Comparison of ENCODE assay signal across 7 mouse cellular contexts in the genomic region with DNA sequence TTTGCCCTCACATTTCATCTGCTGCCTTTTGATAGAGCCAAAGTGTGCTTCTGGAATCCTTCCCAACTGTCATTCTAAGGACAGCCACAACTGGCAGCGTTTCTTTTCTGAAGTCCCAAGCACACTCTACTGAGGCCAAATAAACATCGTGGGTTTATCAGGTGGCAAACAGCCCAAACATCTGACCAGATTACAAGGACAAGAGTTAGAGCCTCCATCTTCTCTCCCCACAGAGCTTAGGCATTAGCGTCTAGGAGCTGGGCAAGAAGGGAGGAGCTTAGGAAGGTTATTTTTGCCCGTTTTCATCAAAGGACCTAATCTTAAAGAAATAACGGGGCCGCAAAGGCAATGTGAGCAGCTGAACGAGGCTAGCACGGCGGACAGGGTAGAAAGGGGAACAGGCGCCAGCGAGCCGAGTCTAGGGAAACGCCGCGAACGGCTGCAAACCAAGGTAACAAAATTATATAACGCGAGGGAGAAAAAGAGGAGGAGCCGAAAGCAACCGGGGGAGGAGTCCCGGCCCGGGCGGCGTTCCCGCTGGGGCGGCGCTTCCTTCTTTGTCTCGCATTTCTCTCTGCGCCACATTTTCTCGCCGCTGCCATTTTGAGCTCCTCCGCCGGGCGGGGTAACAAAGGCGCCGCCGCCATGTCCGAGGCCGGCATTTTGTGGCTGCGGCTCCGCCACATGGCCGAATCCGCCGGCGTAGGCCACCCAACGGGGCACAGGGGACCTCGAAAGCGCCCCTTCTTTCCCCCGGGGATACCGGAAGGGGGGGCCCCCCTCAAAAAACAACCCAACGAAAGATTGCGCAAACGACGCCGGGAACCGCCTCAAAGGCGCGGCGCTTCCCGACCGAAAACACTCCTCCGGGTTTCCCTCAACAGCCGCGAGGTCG. TPM values are rescaled to one million over a fixed set of nuclear protein-coding genes. Genes with fewer than 3 reads are reported as not detected.
DNase-seq lines count a peak whose midpoint lies in the region; ATAC-seq and TF ChIP-seq lines count a peak whose summit lies in the region.

No protein-coding gene starts in this region.

- under 1% methylated on average over 65 of the region's 65 CpGs for WGBS in embryonic facial prominence, embryonic 11.5 days
- under 1% methylated on average over 65 of the region's 65 CpGs for WGBS in kidney, adult 2 months
- WGBS in limb, embryonic 12.5 days: under 1% methylated on average over 65 of the region's 65 CpGs
- under 1% methylated on average over 65 of the region's 65 CpGs for WGBS in midbrain, embryonic 14.5 days

- H3K36me3 ChIP-seq in embryonic facial prominence, embryonic 11.5 days (replicated peaks; ENCODE audit: control insufficient read depth, insufficient read depth, low read depth, low read length): peaks cover 11% of the 10 kb centered on the region
- H3K36me3 ChIP-seq in kidney, adult 2 months (ENCODE audit: control insufficient read depth, insufficient read depth, low read length): peaks cover 30% of the 10 kb centered on the region
- H3K36me3 ChIP-seq in limb, embryonic 12.5 days: peaks cover 47% of the 10 kb centered on the region
- H3K36me3 ChIP-seq in midbrain, embryonic 14.5 days (ENCODE audit: control insufficient read depth, insufficient read depth, low read length): peaks cover 40% of the 10 kb centered on the region

- 0 out of 2 replicates have a peak, but pooled peaks have one; percentile 21 for ATAC-seq in embryonic facial prominence, embryonic 11.5 days (replicated peaks; ENCODE audit: insufficient number of reproducible peaks, low FRiP score, low TSS enrichment, low read depth)
- 0 out of 2 replicates have a peak, but pooled peaks have one; percentile 8 for ATAC-seq in limb, embryonic 12.5 days (ENCODE audit: insufficient number of reproducible peaks, insufficient read depth, low FRiP score, low TSS enrichment, low read depth)
- ATAC-seq in midbrain, embryonic 14.5 days (ENCODE audit: low FRiP score, low TSS enrichment): 0 out of 2 replicates have a peak, but pooled peaks have one; percentile 18

- H3K9me3 ChIP-seq in embryonic facial prominence, embryonic 11.5 days (replicated peaks; ENCODE audit: control insufficient read depth, low read length): no peaks in the 10 kb centered on the region
- H3K9me3 ChIP-seq in limb, embryonic 12.5 days: no peaks in the 10 kb centered on the region
- H3K9me3 ChIP-seq in midbrain, embryonic 14.5 days (ENCODE audit: control insufficient read depth, low read length): no peaks in the 10 kb centered on the region

- H3K4me2 ChIP-seq in embryonic facial prominence, embryonic 11.5 days (ENCODE audit: low read depth, low read length): peak overlapping the region; percentile 68
- peak overlapping the region; percentile 85 for H3K4me2 ChIP-seq in limb, embryonic 12.5 days
- H3K4me2 ChIP-seq in midbrain, embryonic 14.5 days (ENCODE audit: low read length): peak overlapping the region; percentile 80

- peak; percentile 95 for DNase-seq in adrenal gland, postnatal 14 days
- peak; percentile 92 for DNase-seq in embryonic facial prominence, embryonic 11.5 days (ENCODE audit: low spot score)
- DNase-seq in heart, adult 18-20 months: peak; percentile 93 to 95
- peak; percentile 95 for DNase-seq in kidney, adult 2 months
- peak; percentile 92 for DNase-seq in midbrain, embryonic 14.5 days
- peak; percentile 85 for DNase-seq in spleen, adult 12 weeks (ENCODE audit: low spot score)

- TF ChIP-seq CTCF in kidney, adult 2 months (conservative IDR thresholded peaks at IDR 0.05; ENCODE audit: insufficient read depth, insufficient read length, low read depth, low read length): no peak

- H3K4me3 ChIP-seq in embryonic facial prominence, embryonic 11.5 days (ENCODE audit: low read depth, low read length): peak overlapping the region; percentile 83
- H3K4me3 ChIP-seq in kidney, adult 2 months (ENCODE audit: insufficient read depth, low read depth, low read length): peak overlapping the region; percentile 66
- peak overlapping the region; percentile 91 for H3K4me3 ChIP-seq in limb, embryonic 12.5 days (replicated peaks)
- peak overlapping the region; percentile 95 for H3K4me3 ChIP-seq in midbrain, embryonic 14.5 days (replicated peaks; ENCODE audit: low read depth, low read length)

- peak overlapping the region; percentile 94 for H3K27ac ChIP-seq in embryonic facial prominence, embryonic 11.5 days (replicated peaks; ENCODE audit: low read depth, low read length)
- H3K27ac ChIP-seq in kidney, adult 2 months (ENCODE audit: insufficient read depth, low read depth, low read length): peak overlapping the region; percentile 96
- peak overlapping the region; percentile 99 for H3K27ac ChIP-seq in limb, embryonic 12.5 days
- H3K27ac ChIP-seq in midbrain, embryonic 14.5 days (replicated peaks; ENCODE audit: low read depth, low read length): peak overlapping the region; percentile 98

- H3K4me1 ChIP-seq in embryonic facial prominence, embryonic 11.5 days (ENCODE audit: control insufficient read depth, insufficient read depth, low read length): no peaks in the 10 kb centered on the region
- peaks cover 5% of the 10 kb centered on the region; the same call in 1 of the 2 replicates for H3K4me1 ChIP-seq in kidney, adult 2 months (ENCODE audit: control insufficient read depth, insufficient read depth, low read length)
- H3K4me1 ChIP-seq in limb, embryonic 12.5 days (replicated peaks): peaks cover 14% of the 10 kb centered on the region
- peaks cover 20% of the 10 kb centered on the region for H3K4me1 ChIP-seq in midbrain, embryonic 14.5 days (ENCODE audit: control insufficient read depth, insufficient read depth, low read length)

- H3K27me3 ChIP-seq in embryonic facial prominence, embryonic 11.5 days (ENCODE audit: control insufficient read depth, insufficient read depth, low read length): no peaks in the 10 kb centered on the region
- H3K27me3 ChIP-seq in kidney, adult 2 months (replicated peaks; ENCODE audit: control insufficient read depth, insufficient read depth, low read length): no peaks in the 10 kb centered on the region
- H3K27me3 ChIP-seq in limb, embryonic 12.5 days: no peaks in the 10 kb centered on the region
- H3K27me3 ChIP-seq in midbrain, embryonic 14.5 days (ENCODE audit: control insufficient read depth, insufficient read depth, low read length): no peaks in the 10 kb centered on the region

- peak overlapping the region; percentile 99 for H3K9ac ChIP-seq in embryonic facial prominence, embryonic 11.5 days (replicated peaks; ENCODE audit: low read length)
- H3K9ac ChIP-seq in limb, embryonic 12.5 days (replicated peaks): peak overlapping the region; percentile 100
- H3K9ac ChIP-seq in midbrain, embryonic 14.5 days (replicated peaks; ENCODE audit: low read length): peak overlapping the region; percentile 99

- peak; percentile 22 for TF ChIP-seq POLR2A in kidney, adult 2 months (IDR thresholded peaks at IDR 0.05; ENCODE audit: low read depth, low read length)

RNA-seq across cellular contexts. Expression of a gene that starts 1.6 kb away (rescaled TPM):
- 755 and 762 TPM in 2 replicates for total RNA-seq in adrenal gland, postnatal 14 days (2021)
- 498 and 533 TPM in 2 replicates for polyA plus RNA-seq in embryonic facial prominence, embryonic 11.5 days (2014; fragmentation: Nextera tagmentation; extraction: Ambion mirVana)
- 100 to 1,000 TPM; 291 to 328 TPM for total RNA-seq in heart, adult 18-20 months (2021)
- polyA plus RNA-seq in kidney, adult 2 months (2012; rRNA removed): 253 and 261 TPM in 2 replicates
- polyA plus RNA-seq in limb, embryonic 12.5 days (2016; fragmentation: Nextera tagmentation; extraction: Ambion mirVana): 420 and 426 TPM in 2 replicates
- 470 and 537 TPM in 2 replicates for polyA plus RNA-seq in midbrain, embryonic 14.5 days (2014; fragmentation: Nextera tagmentation; extraction: Ambion mirVana)

RNA-seq across cellular contexts. Expression of a gene that starts 1.7 kb away (rescaled TPM):
- total RNA-seq in adrenal gland, postnatal 14 days (2021): 12.2 and 13.2 TPM in 2 replicates
- 21.1 and 22.6 TPM in 2 replicates for polyA plus RNA-seq in embryonic facial prominence, embryonic 11.5 days (2014; fragmentation: Nextera tagmentation; extraction: Ambion mirVana)
- total RNA-seq in heart, adult 18-20 months (2021): 1 to 10 TPM; 3.8 to 5.3 TPM
- 2.2 and 3.6 TPM in 2 replicates for polyA plus RNA-seq in kidney, adult 2 months (2012; rRNA removed)
- polyA plus RNA-seq in limb, embryonic 12.5 days (2016; fragmentation: Nextera tagmentation; extraction: Ambion mirVana): 27.3 and 30.4 TPM in 2 replicates
- polyA plus RNA-seq in midbrain, embryonic 14.5 days (2014; fragmentation: Nextera tagmentation; extraction: Ambion mirVana): 13.9 and 14.4 TPM in 2 replicates

RNA-seq across cellular contexts. Expression of a gene that starts 8.0 kb away (rescaled TPM):
- total RNA-seq in adrenal gland, postnatal 14 days (2021): 6.6 and 7.3 TPM in 2 replicates
- polyA plus RNA-seq in embryonic facial prominence, embryonic 11.5 days (2014; fragmentation: Nextera tagmentation; extraction: Ambion mirVana): 7.3 and 12.7 TPM in 2 replicates
- total RNA-seq in heart, adult 18-20 months (2021): 1 to 10 TPM; 3.5 to 4.6 TPM
- 6.3 and 7.2 TPM in 2 replicates for polyA plus RNA-seq in kidney, adult 2 months (2012; rRNA removed)
- 14.8 and 15.0 TPM in 2 replicates for polyA plus RNA-seq in limb, embryonic 12.5 days (2016; fragmentation: Nextera tagmentation; extraction: Ambion mirVana)
- polyA plus RNA-seq in midbrain, embryonic 14.5 days (2014; fragmentation: Nextera tagmentation; extraction: Ambion mirVana): 9.4 and 9.5 TPM in 2 replicates

RNA-seq across cellular contexts. Expression of a gene that starts 36.4 kb away (rescaled TPM):
- total RNA-seq in adrenal gland, postnatal 14 days (2021): 0.67 and 1.9 TPM in 2 replicates
- 0.47 and 0.94 TPM in 2 replicates for polyA plus RNA-seq in embryonic facial prominence, embryonic 11.5 days (2014; fragmentation: Nextera tagmentation; extraction: Ambion mirVana)
- total RNA-seq in heart, adult 18-20 months (2021): 1 to 10 TPM in 1 of 2 experiments, under 1 TPM in 1; 0.54 to 1.7 TPM
- 0.27 and 0.66 TPM in 2 replicates for polyA plus RNA-seq in kidney, adult 2 months (2012; rRNA removed)
- 0.66 and 1.0 TPM in 2 replicates for polyA plus RNA-seq in limb, embryonic 12.5 days (2016; fragmentation: Nextera tagmentation; extraction: Ambion mirVana)
- 0.20 and 1.4 TPM in 2 replicates for polyA plus RNA-seq in midbrain, embryonic 14.5 days (2014; fragmentation: Nextera tagmentation; extraction: Ambion mirVana)

RNA-seq across cellular contexts. Expression of a gene that starts 37.0 kb away (rescaled TPM):
- total RNA-seq in adrenal gland, postnatal 14 days (2021): 110 and 152 TPM in 2 replicates
- polyA plus RNA-seq in embryonic facial prominence, embryonic 11.5 days (2014; fragmentation: Nextera tagmentation; extraction: Ambion mirVana): 26.7 and 29.7 TPM in 2 replicates
- total RNA-seq in heart, adult 18-20 months (2021): 100 to 1,000 TPM in 1 of 2 experiments, 10 to 100 TPM in 1; 91.5 to 105 TPM
- polyA plus RNA-seq in kidney, adult 2 months (2012; rRNA removed): 56.8 and 60.4 TPM in 2 replicates
- polyA plus RNA-seq in limb, embryonic 12.5 days (2016; fragmentation: Nextera tagmentation; extraction: Ambion mirVana): 23.6 and 27.0 TPM in 2 replicates
- polyA plus RNA-seq in midbrain, embryonic 14.5 days (2014; fragmentation: Nextera tagmentation; extraction: Ambion mirVana): 9.7 and 14.8 TPM in 2 replicates

Comparison
In these comparisons a context has a peak if more than half of its experiments do, and no peak if none do; other contexts are left out.
1. Peak in every context shown above with its lines: DNase-seq, ATAC-seq, H3K4me3 ChIP-seq and H3K27ac ChIP-seq.